ENCODE assay signal across 17 mouse cellular contexts in the genomic region with DNA sequence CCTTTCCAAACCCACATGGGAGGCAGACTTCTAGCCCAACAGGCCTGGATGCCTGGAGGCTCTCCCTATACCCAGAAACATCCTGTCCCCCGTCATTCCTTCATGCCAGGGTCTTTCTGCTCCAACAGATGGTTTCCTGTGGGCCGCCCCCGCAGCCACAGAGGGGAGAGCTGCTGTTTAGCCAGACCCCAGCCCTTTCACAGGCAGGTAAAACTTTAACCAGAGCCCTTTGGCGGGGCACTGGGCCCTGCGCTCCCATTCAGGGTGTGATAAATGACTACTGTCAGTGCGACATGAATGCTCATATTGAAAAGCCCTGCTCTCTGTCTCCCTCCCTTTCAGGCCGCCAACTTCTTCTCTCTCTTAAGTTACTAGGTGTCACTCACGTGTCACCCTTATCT.
A peak's percentile ranks its signal among the peaks of the same experiment; 100 is the strongest.
DNase-seq lines count a peak whose midpoint lies in the region; ATAC-seq lines count a peak whose summit lies in the region.
"Had no signal": no experiment of that assay in that cellular context is flagged by ENCODE, and none has a peak within 500 bp of the region (broad histone marks: within the 10 kb centered on the region; RNA-seq: fewer than 3 reads in every experiment).

No protein-coding gene starts in this region.

- H3K27ac ChIP-seq in heart, embryonic 12.5 days (ENCODE audit: poor library complexity, severe bottlenecking) = no peak overlapping the region
- H3K27ac ChIP-seq in neural tube, embryonic 11.5 days (ENCODE audit: low read depth, low read length) = no peak overlapping the region
- H3K27ac ChIP-seq: embryonic facial prominence, embryonic 15.5 days; forebrain, embryonic 13.5 days; gastrocnemius, adult 2 months; heart, embryonic 15.5 days had no signal

- intact Hi-C loops in heart, postnatal 36 days (cut with DNase I) = no loop called here

- no peaks in the 10 kb centered on the region for H3K27me3 ChIP-seq in heart, embryonic 12.5 days (replicated peaks)
- no peaks in the 10 kb centered on the region; the same call in 1 of the 2 replicates for H3K27me3 ChIP-seq in neural tube, embryonic 11.5 days (ENCODE audit: control insufficient read depth, insufficient read depth, low read length)
- H3K27me3 ChIP-seq: embryonic facial prominence, embryonic 15.5 days; forebrain, embryonic 13.5 days had no signal

- H3K36me3 ChIP-seq in heart, embryonic 12.5 days = no peaks in the 10 kb centered on the region
- H3K36me3 ChIP-seq in neural tube, embryonic 11.5 days (ENCODE audit: control insufficient read depth, insufficient read depth, low read length) = no peaks in the 10 kb centered on the region
- H3K36me3 ChIP-seq: embryonic facial prominence, embryonic 15.5 days; heart, embryonic 15.5 days had no signal

- no peak overlapping the region for H3K4me3 ChIP-seq in heart, embryonic 12.5 days
- no peak overlapping the region for H3K4me3 ChIP-seq in neural tube, embryonic 11.5 days (ENCODE audit: low read depth, low read length)
- H3K4me3 ChIP-seq: embryonic facial prominence, embryonic 15.5 days; forebrain, embryonic 13.5 days; gastrocnemius, adult 2 months; heart, embryonic 15.5 days had no signal

- H3K4me2 ChIP-seq in heart, embryonic 12.5 days = peak overlapping the region; percentile 29
- H3K4me2 ChIP-seq in neural tube, embryonic 11.5 days (ENCODE audit: low read depth) = no peak overlapping the region
- H3K4me2 ChIP-seq: embryonic facial prominence, embryonic 15.5 days; forebrain, embryonic 13.5 days; heart, embryonic 15.5 days had no signal

- DNase-seq in heart, postnatal 36 days = no peak
- peak; percentile 43 to 65 for DNase-seq in kidney, postnatal 4 days
- no peak for DNase-seq in kidney, postnatal 25 days
- DNase-seq in embryo, embryonic 10 days (ENCODE audit: low spot score) = peak; percentile 61
- DNase-seq in neural tube, embryonic 11.5 days (ENCODE audit: low spot score) = peak; percentile 38
- no peak for DNase-seq in adrenal gland, adult (ENCODE audit: inconsistent age in 2 of 2, low spot score in 1 of 2)
- DNase-seq in frontal cortex, postnatal 36 days (ENCODE audit: low spot score in 2 of 2) = no peak
- DNase-seq: adrenal gland, postnatal 14 days; cerebellum, postnatal 14 days; gastrocnemius, adult 2 months; kidney, adult 18-20 months; lung, postnatal 10 days; thymus, postnatal 4 days had no signal

- ATAC-seq in heart, embryonic 12.5 days (ENCODE audit: insufficient number of reproducible peaks, low FRiP score) = no peak
- no peak for ATAC-seq in neural tube, embryonic 11.5 days (ENCODE audit: insufficient read depth, low FRiP score, low TSS enrichment)
- ATAC-seq: forebrain, embryonic 13.5 days had no signal

- 15% methylated on average over 8 of the region's 8 CpGs for WGBS in heart, embryonic 12.5 days
- WGBS in neural tube, embryonic 11.5 days = 12% methylated on average over 8 of the region's 8 CpGs

- H3K9me3 ChIP-seq in heart, embryonic 12.5 days (replicated peaks) = no peaks in the 10 kb centered on the region
- no peaks in the 10 kb centered on the region for H3K9me3 ChIP-seq in neural tube, embryonic 11.5 days (ENCODE audit: control insufficient read depth, low read length)
- H3K9me3 ChIP-seq: embryonic facial prominence, embryonic 15.5 days; forebrain, embryonic 13.5 days; heart, embryonic 15.5 days had no signal

- no peak overlapping the region for H3K9ac ChIP-seq in heart, embryonic 12.5 days
- no peak overlapping the region for H3K9ac ChIP-seq in neural tube, embryonic 11.5 days (ENCODE audit: low read length)
- H3K9ac ChIP-seq: embryonic facial prominence, embryonic 15.5 days; forebrain, embryonic 13.5 days; heart, embryonic 15.5 days had no signal

- H3K4me1 ChIP-seq in heart, embryonic 12.5 days (replicated peaks) = peaks cover 12% of the 10 kb centered on the region
- peaks cover 4% of the 10 kb centered on the region; the same call in 1 of the 2 replicates for H3K4me1 ChIP-seq in neural tube, embryonic 11.5 days (ENCODE audit: control insufficient read depth, insufficient read depth, low read length)
- H3K4me1 ChIP-seq: embryonic facial prominence, embryonic 15.5 days; heart, embryonic 15.5 days had no signal

Comparison
In these comparisons a context has a peak if more than half of its experiments do, and no peak if none do; other contexts are left out.
1. DNase-seq: peak in kidney, postnatal 4 days (2 of 2), embryo, embryonic 10 days (single experiment) and neural tube, embryonic 11.5 days (single experiment); none in heart, postnatal 36 days (0 of 2), kidney, postnatal 25 days (0 of 2), adrenal gland, adult (0 of 2) and frontal cortex, postnatal 36 days (0 of 2).